Mouse (Mus musculus): ENCODE measurements at regions not wholly inside any gene's neighbourhood (a gene's known extent, or its start where the extent isn't known, plus 50 kb on each side); places are given as distances from the start of the nearest gene placed in this dataset.
"Not testable (repeated sequence)": the region's sequence is repeated elsewhere in the genome, so short reads cannot be mapped to it uniquely, and the experiment has no call there.

- intact Hi-C loops (cut with DNase I): no loop called here
- no peak for DNase-seq (ENCODE audit: extremely low spot score in 1 of 2, low spot score in 2 of 2)
Measured at GRCm38 (mm10) chr12:10445738-10446137, 55.2 kb downstream of the Rdh14 start.

- intact Hi-C loops (cut with DNase I): no loop called here
- DNase-seq (ENCODE audit: extremely low spot score in 1 of 2, low spot score in 2 of 2): no peak
Measured at GRCm38 (mm10) chr12:10457960-10458655, 67.5 kb downstream of the Rdh14 start.

GRCm38 (mm10) chr12:10461796-10462195 is 71.2 kb downstream of the Rdh14 start:
- intact Hi-C loops (cut with DNase I): no loop called here
- DNase-seq (ENCODE audit: extremely low spot score in 1 of 2, low spot score in 2 of 2): no peak

- DNase-seq (ENCODE audit: extremely low spot score in 1 of 2, low spot score in 2 of 2): no peak
- intact Hi-C loops (cut with DNase I): no loop called here
Measured at GRCm38 (mm10) chr12:10462956-10463355, 72.4 kb downstream of the Rdh14 start.

GRCm38 (mm10) chr12:10473986-10474385 is 83.4 kb downstream of the Rdh14 start:
- DNase-seq (ENCODE audit: extremely low spot score in 1 of 2, low spot score in 2 of 2): no peak
- intact Hi-C loops (cut with DNase I): no loop called here

- no peak for DNase-seq (ENCODE audit: extremely low spot score in 1 of 2, low spot score in 2 of 2)
- intact Hi-C loops (cut with DNase I): no loop called here
Measured at GRCm38 (mm10) chr12:10480781-10481180, 90.2 kb downstream of the Rdh14 start.

DNA sequence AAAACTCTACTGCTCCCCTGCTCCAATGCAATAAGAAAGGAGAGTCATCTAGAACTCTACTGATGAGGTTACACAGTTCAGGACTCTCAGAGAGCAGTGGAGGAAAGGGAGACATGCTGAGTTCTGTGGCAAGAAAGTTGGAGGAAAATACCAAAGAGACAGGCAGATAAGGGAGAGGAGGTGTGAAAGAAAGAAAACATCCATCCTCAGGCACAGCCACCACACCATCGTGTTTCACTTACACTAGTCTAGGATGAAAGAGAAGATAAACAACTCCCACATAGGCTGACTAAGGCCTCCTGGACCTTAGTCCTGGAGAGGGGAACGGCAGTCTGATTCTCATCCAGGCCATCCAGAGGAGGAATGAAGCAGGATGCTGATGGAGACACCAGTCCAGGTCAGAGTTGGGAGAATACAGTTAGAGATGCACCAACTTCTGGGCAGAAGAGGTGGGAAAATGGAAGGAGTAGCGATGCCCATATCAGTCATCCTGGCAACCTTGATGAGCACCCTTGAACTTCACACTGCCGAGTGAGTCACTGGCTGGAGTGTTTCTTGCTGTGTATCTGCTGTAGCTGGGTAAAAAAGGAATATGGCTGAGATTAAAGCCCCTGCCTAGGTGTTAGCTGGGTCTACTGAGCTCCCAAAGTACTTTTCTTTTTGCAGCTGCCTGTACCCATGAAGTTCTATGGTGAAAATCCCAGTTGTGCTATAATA is 91.9 kb downstream of the Rdh14 start:
- DNase-seq (ENCODE audit: extremely low spot score in 1 of 2, low spot score in 2 of 2): no peak
- intact Hi-C loops (cut with DNase I): no loop called here

DNA sequence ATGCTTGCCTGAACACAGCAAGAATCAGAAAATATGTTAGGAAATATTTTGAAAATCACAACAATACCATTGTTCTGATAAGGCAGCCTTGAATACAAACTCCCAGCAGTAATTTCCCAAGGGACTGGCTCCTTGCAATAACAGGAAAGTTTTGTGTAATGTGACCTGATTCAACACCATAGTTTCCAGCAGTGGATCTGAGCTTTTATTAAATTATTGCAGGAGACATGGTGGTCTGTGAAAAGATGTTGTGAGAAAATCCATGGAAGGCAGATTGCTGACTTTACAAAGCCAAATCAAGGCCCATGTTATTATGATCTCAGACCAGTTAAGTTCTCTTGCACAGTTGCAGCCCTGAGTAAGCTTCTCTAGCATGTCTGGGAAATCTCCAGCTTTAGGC is 116.1 kb downstream of the Rdh14 start:
- intact Hi-C loops (cut with DNase I): no loop called here
- no peak for DNase-seq (ENCODE audit: extremely low spot score in 1 of 2, low spot score in 2 of 2)

GRCm38 (mm10) chr12:10513526-10513925 is 123.0 kb downstream of the Rdh14 start:
- no peak for DNase-seq (ENCODE audit: extremely low spot score in 1 of 2, low spot score in 2 of 2)
- intact Hi-C loops (cut with DNase I): no loop called here

DNA sequence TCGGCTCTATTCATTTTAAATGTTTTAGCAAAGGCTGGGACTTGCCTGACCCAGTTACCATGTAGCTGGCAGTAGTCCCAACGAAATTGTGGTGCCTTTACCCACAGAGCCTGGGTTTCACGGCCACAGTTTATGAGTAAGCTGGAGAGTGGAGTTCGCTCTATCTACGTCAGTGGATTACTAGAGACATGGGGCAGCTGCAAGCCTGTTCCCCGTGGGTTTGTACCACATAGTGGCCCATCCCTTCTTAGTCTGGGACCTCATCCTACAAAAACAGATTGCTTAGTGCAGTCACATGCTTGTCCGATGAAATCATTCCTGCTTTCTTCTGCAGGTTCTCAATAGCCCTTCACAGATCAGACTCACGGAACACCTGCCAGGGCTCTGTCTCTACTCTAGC is 123.7 kb downstream of the Rdh14 start:
- peak in 1 of 2 experiments; percentile 29 for DNase-seq (ENCODE audit: extremely low spot score in 1 of 2, low spot score in 2 of 2)
- intact Hi-C loops (cut with DNase I): no loop called here

GRCm38 (mm10) chr12:10524509-10525286 is 134.1 kb downstream of the Rdh14 start:
- intact Hi-C loops (cut with DNase I): no loop called here
- DNase-seq (ENCODE audit: extremely low spot score in 1 of 2, low spot score in 2 of 2): no peak

DNA sequence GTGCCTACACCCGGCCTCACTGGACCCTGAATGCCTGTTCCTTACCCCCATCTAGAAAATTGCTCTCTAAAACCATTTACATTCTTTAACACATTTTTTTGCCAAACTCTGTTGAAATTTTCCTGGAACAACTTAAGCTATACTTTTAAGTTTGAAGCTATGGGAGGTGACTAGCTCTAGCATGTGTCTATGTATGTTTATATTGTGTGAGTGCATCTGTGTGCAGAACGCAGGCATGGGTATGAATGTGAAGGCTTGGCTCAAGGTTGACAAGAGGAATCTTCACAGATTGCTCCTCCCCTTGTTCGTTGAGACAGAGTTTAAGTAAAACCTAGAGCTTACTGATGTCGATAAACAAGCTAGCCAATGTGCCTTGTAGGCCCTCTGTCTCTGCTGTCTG is 135.4 kb downstream of the Rdh14 start:
- intact Hi-C loops (cut with DNase I): no loop called here

DNA sequence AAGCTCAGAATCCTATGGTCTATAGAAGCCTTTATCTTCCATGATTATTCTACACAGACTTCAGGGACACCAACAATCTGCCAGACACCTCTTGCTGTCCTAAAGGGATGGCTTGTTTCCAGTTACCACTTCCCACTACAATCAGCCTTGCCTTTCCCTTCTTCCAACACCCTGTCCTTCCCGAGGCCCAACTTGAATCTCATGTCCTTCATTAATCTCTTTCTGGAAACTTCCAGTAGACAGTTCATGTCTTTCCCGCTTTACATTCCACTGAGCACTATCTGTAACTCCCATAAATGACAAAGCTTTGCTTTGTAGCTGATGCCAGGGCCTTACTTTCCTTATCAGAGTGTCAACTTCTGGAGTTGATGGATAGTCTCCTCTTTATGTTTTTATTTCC is 138.5 kb downstream of the Rdh14 start:
- no peak for DNase-seq (ENCODE audit: extremely low spot score in 1 of 2, low spot score in 2 of 2)
- intact Hi-C loops (cut with DNase I): no loop called here

More for the DNA sequence above, 135.4 kb downstream of the Rdh14 start:
- no peak for DNase-seq (ENCODE audit: extremely low spot score in 1 of 2, low spot score in 2 of 2)

- intact Hi-C loops (cut with DNase I): no loop called here
- no peak for DNase-seq (ENCODE audit: extremely low spot score in 1 of 2, low spot score in 2 of 2)
Measured at GRCm38 (mm10) chr12:10530996-10531395, 140.4 kb downstream of the Rdh14 start.

- intact Hi-C loops (cut with DNase I): no loop called here
Measured at GRCm38 (mm10) chr12:10533971-10534370, 143.4 kb downstream of the Rdh14 start.

DNA sequence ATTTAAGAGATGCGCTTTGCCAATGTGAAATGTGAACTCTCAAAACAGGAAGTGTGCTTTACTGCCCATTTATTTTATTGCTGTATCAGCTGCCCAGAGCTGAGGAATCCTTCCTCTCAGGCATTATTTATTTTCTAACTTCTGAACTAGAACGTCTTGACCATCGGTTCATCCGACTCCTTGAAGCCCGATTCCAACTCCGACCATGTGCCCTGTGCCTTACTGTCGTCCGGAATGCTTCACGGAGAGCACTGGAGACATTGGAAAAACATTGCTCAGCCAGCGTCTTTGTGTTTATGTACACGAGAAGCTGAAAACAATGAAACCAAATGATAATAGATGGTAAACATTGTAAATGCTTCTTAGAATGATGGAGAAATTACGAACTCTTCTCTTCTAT is 145.7 kb downstream of the Rdh14 start:
- intact Hi-C loops (cut with DNase I): loop anchor here (2.0 to 5.0 kb wide), 2 partner anchors 964 to 1483 kb away; partner anchors contain the start of gene Osr1

More at GRCm38 (mm10) chr12:10533971-10534370, 143.4 kb downstream of the Rdh14 start:
- no peak for DNase-seq (ENCODE audit: extremely low spot score in 1 of 2, low spot score in 2 of 2)

GRCm38 (mm10) chr12:10537069-10537468 is 146.5 kb downstream of the Rdh14 start:
- DNase-seq (ENCODE audit: extremely low spot score in 1 of 2, low spot score in 2 of 2): peak; percentile 45 to 53
- intact Hi-C loops (cut with DNase I): loop anchor here (2.0 to 5.0 kb wide), 2 partner anchors 965 to 1484 kb away; partner anchors contain the start of gene Osr1

More for the DNA sequence above, 145.7 kb downstream of the Rdh14 start:
- no peak for DNase-seq (ENCODE audit: extremely low spot score in 1 of 2, low spot score in 2 of 2)

DNA sequence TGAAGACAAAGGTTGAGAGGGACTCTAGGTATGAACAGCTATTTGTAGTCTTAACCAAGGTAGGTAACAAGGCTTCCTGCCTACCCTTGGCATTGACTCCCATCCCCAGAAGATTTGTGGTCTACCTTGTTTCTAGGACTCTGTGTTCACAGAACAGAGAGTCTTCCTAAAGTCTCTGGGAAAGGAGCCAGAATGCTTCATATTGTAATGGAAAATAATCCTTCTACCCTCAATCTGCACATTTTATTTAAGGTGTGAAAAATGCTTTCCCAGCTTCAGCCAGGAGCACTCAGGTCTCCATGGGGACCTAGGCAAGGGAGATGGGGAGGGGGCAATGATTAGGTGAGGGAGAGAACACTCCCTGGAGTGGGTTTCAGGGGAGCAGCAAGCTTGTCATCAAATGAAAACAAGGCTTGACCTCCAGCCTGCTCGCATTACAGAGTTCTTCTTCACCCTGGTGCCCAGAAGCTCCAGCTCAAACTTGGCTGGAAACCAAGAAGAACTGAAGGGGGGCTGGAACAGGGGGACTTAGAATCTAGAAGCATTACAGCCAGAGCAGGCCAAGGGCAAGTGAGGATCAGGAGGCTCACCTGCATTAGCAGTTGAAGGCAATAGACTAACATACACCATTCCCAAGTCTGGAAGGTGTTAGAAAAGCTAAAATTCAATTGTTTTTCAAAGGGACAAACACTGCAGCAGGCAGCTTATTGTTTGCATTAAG is 159.1 kb downstream of the Rdh14 start:
- DNase-seq (ENCODE audit: extremely low spot score in 1 of 2, low spot score in 2 of 2): no peak
- intact Hi-C loops (cut with DNase I): no loop called here

DNA sequence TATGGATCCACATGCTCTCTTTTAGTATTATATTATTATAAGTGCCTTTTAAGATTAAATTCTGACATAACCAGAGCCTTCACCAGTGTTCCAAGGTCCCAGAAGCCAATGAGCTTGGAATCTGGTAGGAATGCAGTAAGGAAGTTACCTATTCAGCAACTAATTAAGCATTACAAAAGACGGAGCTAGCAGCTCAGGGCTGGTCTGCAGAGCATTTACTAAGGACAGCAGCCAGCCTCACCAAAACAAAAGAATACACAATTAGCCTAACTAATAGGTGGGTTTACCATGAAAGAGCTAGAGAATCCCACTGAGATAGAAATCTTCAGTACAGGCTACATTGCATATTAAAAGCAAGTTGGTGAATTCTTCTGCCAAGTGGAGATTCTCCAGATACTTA is 164.1 kb downstream of the Rdh14 start:
- intact Hi-C loops (cut with DNase I); DNase-seq (ENCODE audit: extremely low spot score in 1 of 2, low spot score in 2 of 2): not testable (repeated sequence)

Data from left cerebral cortex, postnatal 10 days (tissue).